Mouse (Mus musculus) hindbrain, embryonic 13.5 days (tissue): ENCODE measurements at regions not wholly inside any gene's neighbourhood (a gene's known extent, or its start where the extent isn't known, plus 50 kb on each side); places are given as distances from the start of the nearest gene placed in this dataset.

ENCODE experiments used
- ATAC-seq: fragments of 200-750 bp; cut with Nextera tagmentation; 2 replicates; pipeline ENCODE4 v1.8.0; 2017; ENCODE audit warnings: moderate TSS enrichment; ENCODE audit not compliant: low FRiP score
- H3K27ac ChIP-seq: fragments of 300-500 bp; sonication (generic); 2 replicates; pipeline ENCODE4 v1.5.1; 2015; ENCODE audit warnings: inconsistent platforms, mild to moderate bottlenecking, moderate library complexity
- H3K27me3 ChIP-seq: fragments of 300-500 bp; sonication (generic); 2 replicates; pipeline ENCODE4 v1.6.1; 2015; ENCODE audit warnings: mild to moderate bottlenecking, inconsistent platforms
- H3K36me3 ChIP-seq: fragments of 300-500 bp; sonication (generic); 2 replicates; pipeline ENCODE4 v1.6.1; 2015; ENCODE audit warnings: mild to moderate bottlenecking, inconsistent platforms
- H3K4me1 ChIP-seq: fragments of 300-500 bp; sonication (generic); replicated peaks from 2 replicates; pipeline ENCODE4 v1.6.1; 2015; ENCODE audit warnings: inconsistent platforms
- H3K4me2 ChIP-seq: fragments of 300-500 bp; sonication (generic); 2 replicates; pipeline ENCODE4 v1.6.1; 2015; ENCODE audit warnings: inconsistent platforms, mild to moderate bottlenecking, moderate library complexity
- H3K4me3 ChIP-seq: fragments of 300-500 bp; sonication (generic); 2 replicates; pipeline ENCODE4 v1.5.1; 2015; ENCODE audit warnings: mild to moderate bottlenecking, inconsistent platforms
- H3K9ac ChIP-seq: fragments of 300-500 bp; sonication (generic); 2 replicates; pipeline ENCODE4 v1.6.1; 2015; ENCODE audit warnings: mild to moderate bottlenecking, inconsistent platforms
- H3K9me3 ChIP-seq: fragments of 300-500 bp; sonication (generic); 2 replicates; pipeline ENCODE4 v1.6.1; 2016; ENCODE audit warnings: inconsistent platforms
- WGBS: fragments of 180-500 bp; shearing (Covaris S2); methylation state at CpG from one replicate; pipeline ENCODE4 v1.1.7; 2015; 5-methylcytosine and 5-hydroxymethylcytosine counted together

DNA sequence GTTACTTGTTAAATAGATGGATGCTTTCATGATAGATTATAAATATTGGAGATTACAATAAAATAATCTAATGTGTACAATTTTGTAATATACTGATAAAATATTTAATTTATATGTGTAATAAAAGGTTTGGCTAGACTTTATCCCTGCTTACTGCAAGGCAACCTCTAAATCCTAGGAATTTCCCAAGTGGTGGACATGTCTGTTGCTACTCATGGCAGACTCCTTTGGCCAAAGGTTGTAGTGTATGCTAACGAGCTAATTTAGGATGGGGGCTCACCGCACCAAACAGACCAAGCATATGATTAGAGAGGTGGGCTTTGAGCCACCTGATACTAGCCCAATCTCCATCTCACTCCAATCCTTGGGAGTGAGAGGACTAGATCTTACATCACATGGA, 102.4 kb downstream of the Qpct start:
- H3K27me3 ChIP-seq: no peaks in the 10 kb centered on the region
- H3K4me3 ChIP-seq: no peak overlapping the region
- WGBS: 92% methylated on average over 2 of the region's 2 CpGs
- H3K36me3 ChIP-seq: no peaks in the 10 kb centered on the region
- H3K27ac ChIP-seq: no peak overlapping the region
- no peak overlapping the region for H3K9ac ChIP-seq
- no peak overlapping the region for H3K4me2 ChIP-seq
- no peaks in the 10 kb centered on the region for H3K9me3 ChIP-seq
- H3K4me1 ChIP-seq: no peaks in the 10 kb centered on the region
- ATAC-seq: no peak

DNA sequence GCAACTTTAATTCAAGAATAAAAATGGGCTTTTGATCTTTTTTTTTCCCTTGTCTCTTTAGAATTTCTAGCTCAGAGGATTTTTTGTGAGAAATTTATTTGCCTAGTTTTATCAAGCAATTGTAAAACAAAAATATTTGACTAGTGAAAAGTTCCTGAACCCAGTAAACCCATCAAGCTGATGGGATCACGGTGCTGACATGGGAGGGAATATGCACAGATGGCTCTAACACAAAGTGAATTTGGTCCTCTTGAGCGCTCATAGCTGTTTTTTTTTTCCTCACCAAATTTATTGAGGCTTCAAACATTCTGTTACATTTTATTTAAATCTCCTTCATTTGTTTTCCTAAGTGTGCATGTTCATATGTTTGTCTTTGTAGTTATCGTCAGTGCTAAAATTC, 101.1 kb downstream of the Qpct start:
- Histone ChIP-seq H3K27me3 (no peaks in the 10 kb centered on the region), H3K4me1 (no peaks in the 10 kb centered on the region), H3K27ac (no peak overlapping the region), H3K4me3 (no peak overlapping the region), H3K9me3 (no peaks in the 10 kb centered on the region), H3K36me3 (no peaks in the 10 kb centered on the region), H3K4me2 (no peak overlapping the region), H3K9ac (no peak overlapping the region)
- WGBS: 93% methylated on average over 3 of the region's 3 CpGs
- no peak for ATAC-seq

DNA sequence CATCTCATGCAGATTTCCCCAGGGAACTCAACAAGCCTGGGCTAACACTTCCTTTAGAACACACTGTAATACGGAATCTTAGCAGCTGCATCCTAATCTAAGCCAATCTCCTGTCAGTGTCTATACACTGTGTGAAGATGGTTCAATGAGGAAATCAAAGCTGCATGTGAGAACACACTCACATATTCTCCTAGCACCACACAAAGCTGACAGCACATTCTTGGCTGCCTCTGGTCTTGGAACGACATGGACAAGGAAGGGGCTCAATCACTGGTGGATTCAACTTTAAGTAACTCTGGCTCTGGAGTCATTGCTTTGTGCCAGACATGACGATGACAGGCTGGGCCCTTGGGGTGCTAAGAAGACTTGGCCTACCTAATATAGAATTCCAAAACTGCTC, 96.2 kb downstream of the Qpct start:
- no peak for ATAC-seq
- WGBS: 92% methylated on average over 3 of the region's 3 CpGs
- no peaks in the 10 kb centered on the region for H3K36me3 ChIP-seq
- H3K4me1 ChIP-seq: no peaks in the 10 kb centered on the region
- H3K27me3 ChIP-seq: no peaks in the 10 kb centered on the region
- H3K9ac ChIP-seq: no peak overlapping the region
- no peak overlapping the region for H3K27ac ChIP-seq
- no peaks in the 10 kb centered on the region for H3K9me3 ChIP-seq
- no peak overlapping the region for H3K4me2 ChIP-seq
- no peak overlapping the region for H3K4me3 ChIP-seq

DNA sequence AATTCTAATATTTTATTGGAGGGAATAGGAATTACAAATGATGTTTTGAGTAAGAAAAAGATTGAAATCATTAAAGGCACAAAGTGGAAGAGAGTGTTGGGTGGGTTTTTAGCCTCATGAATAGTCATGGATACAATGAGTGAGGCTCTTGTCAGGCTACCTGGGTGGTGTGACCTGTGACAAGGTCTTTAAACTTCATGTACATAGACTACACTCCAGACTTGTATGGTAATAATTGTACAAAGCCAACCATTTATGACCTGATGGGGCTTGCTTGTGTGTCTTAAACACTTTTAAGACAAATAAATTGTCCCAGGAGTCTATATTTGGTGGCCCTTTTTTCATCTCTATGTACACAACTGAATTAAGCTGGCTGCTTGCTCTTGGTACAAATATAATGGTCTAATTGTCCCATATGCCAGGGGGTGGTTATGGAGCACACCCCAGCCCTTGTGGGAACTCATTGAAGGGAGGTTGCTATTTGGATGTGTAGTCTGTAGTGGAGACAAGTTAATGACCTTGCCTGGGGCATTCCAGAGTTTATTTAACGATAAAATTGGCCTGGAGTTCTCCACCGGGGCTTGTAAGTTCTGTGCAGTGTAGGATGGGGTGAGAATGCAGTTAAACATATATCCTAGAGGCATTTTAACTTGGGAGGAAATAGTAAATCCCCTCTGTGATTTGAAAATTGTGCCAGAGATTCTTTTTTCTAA, 93.4 kb downstream of the Qpct start:
- Histone ChIP-seq H3K27me3 (no peaks in the 10 kb centered on the region), H3K4me1 (no peaks in the 10 kb centered on the region), H3K4me3 (no peak overlapping the region), H3K9me3 (no peaks in the 10 kb centered on the region), H3K36me3 (no peaks in the 10 kb centered on the region), H3K27ac (no peak overlapping the region), H3K4me2 (no peak overlapping the region), H3K9ac (no peak overlapping the region)
- 71% methylated on average over 2 of the region's 2 CpGs for WGBS
- ATAC-seq: no peak

DNA sequence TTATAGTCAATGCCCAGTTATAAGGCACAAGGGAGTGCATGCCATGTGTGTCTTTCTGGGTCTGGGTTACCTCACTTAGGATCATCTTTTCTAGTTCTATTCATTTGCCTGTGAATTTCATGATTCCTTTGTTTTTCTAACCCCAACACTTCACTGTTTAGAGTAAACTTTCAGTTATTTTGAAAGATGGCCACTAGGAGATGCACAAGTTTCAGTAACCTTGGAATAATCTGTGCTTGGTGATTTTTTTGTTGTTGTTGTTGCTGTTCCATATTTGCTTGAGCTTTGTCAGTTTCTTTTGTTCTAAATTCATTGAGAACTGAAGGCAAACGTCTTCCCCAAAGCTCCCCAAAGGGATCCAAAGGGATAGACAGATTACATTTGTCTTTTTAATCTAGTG, 91.3 kb downstream of the Qpct start:
- no peak for ATAC-seq
- H3K4me1 ChIP-seq: no peaks in the 10 kb centered on the region
- 30% methylated on average over 1 of the region's 1 CpGs for WGBS

More for the DNA sequence above, 91.3 kb downstream of the Qpct start:
- Histone ChIP-seq H3K9ac (no peak overlapping the region), H3K4me2 (no peak overlapping the region), H3K4me3 (no peak overlapping the region), H3K9me3 (no peaks in the 10 kb centered on the region), H3K27ac (no peak overlapping the region), H3K36me3 (no peaks in the 10 kb centered on the region), H3K27me3 (no peaks in the 10 kb centered on the region)
